Mouse (Mus musculus): ENCODE measurements around the gene Mefv. TPM values are rescaled to one million over a fixed set of nuclear protein-coding genes. Genes with fewer than 3 reads are reported as not detected.
A peak's percentile ranks its signal among the peaks of the same experiment; 100 is the strongest.
"Not testable (repeated sequence)": the region's sequence is repeated elsewhere in the genome, so short reads cannot be mapped to it uniquely, and the experiment has no call there.

Mefv gene
- total RNA-seq (2021): not detected

GRCm38 (mm10) chr16:3717980-3718379, at the start of gene Mefv:
Mefv (minus strand) TSS chr16:3718097.
- intact Hi-C loops (cut with DNase I): no loop called here
- no peak for DNase-seq

- no peak for DNase-seq
- intact Hi-C loops (cut with DNase I): no loop called here
Observed at GRCm38 (mm10) chr16:3748976-3749375, 31.1 kb upstream of the Mefv start.

- intact Hi-C loops (cut with DNase I): loop anchor here (2.0 kb wide), 1 partner anchor 163 kb away; the partner anchor contains the start of genes 1700037C18Rik and Cluap1
- no peak for DNase-seq
Observed at GRCm38 (mm10) chr16:3745656-3746055, 27.8 kb upstream of the Mefv start.

- intact Hi-C loops (cut with DNase I): loop anchor here (2.0 kb wide), 1 partner anchor 165 kb away; the partner anchor contains the start of genes 1700037C18Rik and Cluap1
- DNase-seq: no peak
Observed at GRCm38 (mm10) chr16:3744186-3744700, 26.3 kb upstream of the Mefv start.

GRCm38 (mm10) chr16:3743503-3744185, 25.7 kb upstream of the Mefv start, which contains the start of gene Zfp263:
Zfp263 (plus strand) TSS chr16:3744093.
- intact Hi-C loops (cut with DNase I): loop anchor here (2.0 kb wide), 1 partner anchor 165 kb away; the partner anchor contains the start of genes 1700037C18Rik and Cluap1
- peak; percentile 94 for DNase-seq

GRCm38 (mm10) chr16:3742466-3742865, 24.6 kb upstream of the Mefv start:
- intact Hi-C loops (cut with DNase I): no loop called here
- no peak for DNase-seq

GRCm38 (mm10) chr16:3733198-3733732, 15.4 kb upstream of the Mefv start:
- no peak for DNase-seq
- intact Hi-C loops (cut with DNase I): no loop called here

- intact Hi-C loops (cut with DNase I): no loop called here
- DNase-seq: no peak
Observed at GRCm38 (mm10) chr16:3732612-3733011, 14.7 kb upstream of the Mefv start.

GRCm38 (mm10) chr16:3727980-3728720, 10.3 kb upstream of the Mefv start:
- no peak for DNase-seq
- intact Hi-C loops (cut with DNase I): no loop called here

GRCm38 (mm10) chr16:3723231-3723630, 5.3 kb upstream of the Mefv start:
- intact Hi-C loops (cut with DNase I): no loop called here
- DNase-seq: no peak

GRCm38 (mm10) chr16:3714731-3715130, 3.2 kb downstream of the Mefv start:
- intact Hi-C loops (cut with DNase I): no loop called here
- DNase-seq: no peak

GRCm38 (mm10) chr16:3706680-3707079, 11.2 kb downstream of the Mefv start:
- intact Hi-C loops (cut with DNase I): no loop called here
- no peak for DNase-seq

- intact Hi-C loops (cut with DNase I): no loop called here
- no peak for DNase-seq
Observed at GRCm38 (mm10) chr16:3700893-3701292, 17.0 kb downstream of the Mefv start.

- intact Hi-C loops (cut with DNase I): no loop called here
- no peak for DNase-seq
Observed at GRCm38 (mm10) chr16:3699281-3699680, 18.6 kb downstream of the Mefv start.

- intact Hi-C loops (cut with DNase I); DNase-seq: not testable (repeated sequence)
Observed at GRCm38 (mm10) chr16:3689608-3690007, 28.3 kb downstream of the Mefv start.

Other genes with a start within 250 kb of the Mefv start
- not detected for gene Olfr161, start 127.1 kb downstream of the Mefv start, total RNA-seq (2021)
- gene Zfp263, start 26.0 kb upstream of the Mefv start, total RNA-seq (2021): 10 to 100 TPM; 11.2 to 13.4 TPM
- gene Olfr15, start 112.8 kb upstream of the Mefv start, total RNA-seq (2021): not detected
- gene Zfp174, start 129.2 kb upstream of the Mefv start, total RNA-seq (2021): 1 to 10 TPM; 1.1 to 1.5 TPM
- gene Naa60, start 154.3 kb upstream of the Mefv start, total RNA-seq (2021): 10 to 100 TPM; 56.6 to 58.7 TPM
- 10 to 100 TPM; 11.3 to 12.7 TPM for gene Zfp597, start 166.5 kb upstream of the Mefv start, total RNA-seq (2021)
- not detected for gene Gm20695, start 166.6 kb upstream of the Mefv start, total RNA-seq (2021)
- 1 to 10 TPM; 3.6 to 4.6 TPM for gene 1700037C18Rik, start 190.6 kb upstream of the Mefv start, total RNA-seq (2021)
- gene Cluap1, start 190.7 kb upstream of the Mefv start, total RNA-seq (2021): 10 to 100 TPM in 1 of 2 experiments, 1 to 10 TPM in 1; 9.4 to 11.3 TPM

Measured in heart, postnatal 10 days (tissue).